Mouse (Mus musculus): ENCODE measurements around the gene Gm27027.

Gm27027 gene

DNA sequence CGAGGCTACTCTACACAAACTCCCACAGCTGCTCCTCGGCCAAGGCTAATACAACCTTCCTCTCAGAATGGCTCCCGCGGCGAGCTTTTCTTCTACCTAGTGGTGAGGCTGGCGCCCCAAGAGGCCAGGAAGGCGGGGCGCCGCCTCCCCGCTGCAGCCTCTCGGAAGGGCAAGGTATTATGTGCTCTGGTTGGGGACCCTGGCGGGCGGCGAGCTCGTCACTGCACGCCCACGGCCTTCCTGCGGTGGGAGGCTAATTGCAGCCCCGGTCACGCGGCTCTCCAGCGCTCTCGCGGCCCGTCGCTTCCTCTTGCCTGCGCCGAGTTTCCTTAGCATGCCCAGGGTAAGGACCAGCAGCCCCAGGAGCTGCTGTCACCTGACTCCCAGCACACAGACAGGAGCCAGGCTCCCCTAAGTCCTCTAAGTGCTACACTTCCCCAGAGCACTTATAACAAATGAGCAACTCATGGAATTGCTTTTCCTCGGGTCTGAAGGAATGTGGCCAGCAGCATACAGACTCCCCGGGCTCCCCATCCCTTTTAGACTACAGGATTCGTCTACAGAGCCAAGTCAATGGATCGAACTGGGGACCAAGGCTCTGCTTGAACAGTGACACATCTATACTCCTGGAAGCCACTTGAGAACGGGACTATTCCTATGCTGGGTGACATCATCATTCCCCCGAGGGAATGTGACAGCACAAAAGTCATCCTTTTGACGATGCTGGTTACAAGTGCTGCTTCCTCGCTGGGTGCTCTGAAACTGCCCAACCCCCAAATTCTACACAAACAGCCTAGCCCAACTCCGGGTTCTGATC lies 19.5 kb downstream of the Gm27027 start:
- peak; percentile 59 for DNase-seq (ENCODE audit: extremely low spot score)

DNA sequence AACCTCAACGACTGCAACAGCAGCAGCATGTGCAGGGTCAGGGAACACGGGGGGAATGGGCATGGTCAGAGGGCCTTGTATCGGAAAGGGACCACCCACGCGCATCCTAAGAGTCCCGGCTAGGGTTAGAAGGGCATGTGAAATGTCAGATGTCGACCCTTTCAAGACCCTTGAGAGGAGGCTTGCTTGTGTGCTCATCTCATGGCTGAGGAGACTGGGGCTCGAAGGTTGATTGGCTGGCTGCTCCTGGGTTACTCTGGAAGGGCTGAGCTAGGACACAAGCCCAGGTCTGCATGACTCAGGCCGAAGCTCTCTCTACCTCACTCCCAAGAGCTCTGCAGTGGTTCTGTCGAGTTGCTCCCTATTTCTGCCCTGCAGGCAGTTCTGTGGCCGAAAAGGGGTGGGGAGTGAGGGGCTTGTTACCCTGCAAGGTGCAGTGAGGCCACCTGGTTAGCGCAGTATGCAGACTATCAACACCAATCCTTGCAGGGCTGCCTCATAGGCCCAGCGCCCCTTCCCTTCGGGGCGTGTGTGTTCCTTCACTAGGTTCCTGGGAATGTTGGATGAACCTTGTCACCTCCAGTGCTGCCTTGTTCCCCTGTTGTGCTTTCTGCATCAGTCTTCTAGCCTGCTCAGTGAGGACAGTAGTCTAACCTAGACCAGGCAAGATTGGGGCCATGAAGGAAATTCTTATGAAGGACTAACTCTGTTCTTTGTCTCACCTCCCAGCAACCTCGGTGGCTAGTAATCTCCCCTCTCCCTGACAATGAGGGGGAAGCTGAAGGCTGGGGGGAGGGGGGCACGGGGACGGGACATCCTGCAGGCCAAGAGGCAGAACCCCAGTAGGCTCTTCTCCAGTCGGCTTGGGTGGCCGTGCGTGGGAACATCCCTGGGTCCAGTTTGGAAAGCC lies 20.4 kb downstream of the Gm27027 start:
- peak; percentile 49 for DNase-seq (ENCODE audit: extremely low spot score)

DNA sequence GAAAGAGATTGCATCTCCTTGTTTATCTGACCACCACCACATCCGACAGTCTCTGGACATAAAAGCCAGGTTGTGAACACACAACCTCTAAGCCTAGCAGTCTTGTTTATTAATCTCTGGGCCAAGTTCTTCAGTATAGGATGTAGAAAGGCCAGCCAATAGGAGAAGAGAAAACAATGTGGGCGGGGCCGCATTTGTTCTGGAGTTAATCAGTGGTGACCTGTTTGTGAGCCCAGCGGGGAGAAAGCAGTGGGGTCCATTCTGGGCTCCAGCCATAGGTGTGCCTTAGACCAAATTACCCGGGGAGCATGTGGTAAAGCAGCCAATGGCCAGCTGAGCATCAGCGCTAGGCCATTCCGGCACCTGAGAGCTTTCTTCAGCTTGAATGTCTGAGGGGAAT lies 21.1 kb downstream of the Gm27027 start:
- no peak for DNase-seq (ENCODE audit: extremely low spot score)

DNA sequence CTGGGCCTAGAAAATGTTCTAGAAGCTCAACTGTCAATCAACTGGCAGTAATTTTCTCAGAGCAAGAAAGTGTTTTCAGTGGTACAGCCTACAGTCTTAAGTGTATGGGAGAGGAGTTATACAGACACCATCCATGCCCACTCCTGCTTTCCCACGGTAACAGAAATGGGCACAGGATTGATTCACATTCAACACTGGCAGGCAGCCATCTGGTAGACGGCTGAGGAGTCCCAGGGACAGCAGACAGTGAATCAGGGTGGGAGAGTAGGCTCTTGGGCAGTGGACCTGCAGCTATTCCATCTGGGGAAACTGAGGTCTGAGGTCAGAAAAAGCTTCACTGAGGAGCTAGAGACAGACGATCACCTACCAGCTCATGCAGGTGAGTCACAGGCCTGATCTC lies 24.5 kb downstream of the Gm27027 start:
- DNase-seq (ENCODE audit: extremely low spot score), result no peak

DNA sequence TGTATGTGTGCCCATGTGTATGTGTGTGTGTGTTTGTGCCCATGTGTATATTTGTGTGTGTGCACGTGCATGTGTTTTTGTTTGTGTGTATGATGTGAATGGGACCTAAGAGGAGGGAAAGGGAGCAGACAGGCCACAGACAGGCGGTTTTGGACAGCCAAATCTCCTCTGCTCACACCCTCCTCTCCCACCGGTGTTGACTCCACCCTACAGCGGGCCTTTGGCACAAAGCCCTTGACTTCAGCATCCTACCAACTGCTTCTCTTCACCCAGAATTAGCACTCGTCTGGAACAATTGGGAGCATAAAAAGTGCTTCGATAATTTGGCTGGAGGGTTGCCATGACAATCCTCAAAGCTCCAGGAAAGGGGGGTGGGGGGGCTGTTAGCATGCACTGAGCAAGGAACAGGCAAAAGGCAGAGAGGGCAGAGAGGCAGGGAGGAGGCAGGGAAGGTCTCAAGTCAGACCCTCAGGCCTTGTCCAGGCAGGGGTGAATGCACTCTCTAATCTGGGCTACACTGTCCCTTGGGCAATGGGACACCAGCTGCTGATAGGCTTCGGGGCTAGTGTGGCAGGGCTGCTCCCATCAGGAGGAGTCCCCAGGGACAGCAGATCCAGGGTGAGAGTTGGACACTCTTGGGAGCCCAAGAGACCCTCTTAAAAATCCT lies 31.5 kb downstream of the Gm27027 start:
- DNase-seq (ENCODE audit: extremely low spot score), result no peak

DNA sequence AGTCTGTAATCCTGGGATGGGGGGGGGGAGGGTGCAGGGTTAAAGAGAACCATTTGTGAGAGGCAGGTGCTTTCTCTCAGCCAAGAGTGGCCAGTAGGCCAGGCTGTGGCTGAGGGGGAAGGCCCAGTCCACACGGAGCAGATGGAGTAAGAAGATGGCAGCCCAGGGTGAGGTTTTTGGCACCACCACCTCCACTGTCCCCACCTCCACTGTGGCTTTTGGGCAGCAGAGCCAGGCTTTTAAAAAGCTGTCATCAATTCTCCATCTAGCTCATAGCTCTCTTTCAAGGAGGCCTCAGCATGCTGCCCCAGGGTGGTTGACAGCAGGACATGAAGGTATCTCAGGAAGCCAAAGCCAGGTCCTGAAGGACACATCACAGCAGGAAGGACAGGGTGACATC lies 32.4 kb downstream of the Gm27027 start:
- DNase-seq (ENCODE audit: extremely low spot score), result no peak

DNA sequence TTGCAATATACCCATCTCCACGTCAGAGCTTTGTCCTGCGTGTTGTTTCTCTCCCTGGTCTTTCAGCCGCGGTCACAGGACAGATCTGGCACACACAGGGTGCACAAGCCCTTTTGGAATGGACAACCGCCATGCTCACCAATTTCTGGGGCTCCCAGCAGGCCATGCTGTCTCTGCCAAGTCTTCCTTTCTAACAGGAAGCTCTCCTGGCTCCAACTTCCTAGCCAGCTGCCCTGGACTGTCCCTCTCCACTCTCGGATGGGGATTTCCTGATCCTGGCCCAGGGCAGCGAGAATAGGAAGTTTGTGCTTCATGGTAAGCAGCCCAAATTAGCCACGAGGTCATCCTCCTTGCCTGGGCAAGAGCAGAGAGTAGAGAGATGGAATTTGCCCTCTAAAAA lies 34.4 kb downstream of the Gm27027 start:
- DNase-seq (ENCODE audit: extremely low spot score), result no peak

DNA sequence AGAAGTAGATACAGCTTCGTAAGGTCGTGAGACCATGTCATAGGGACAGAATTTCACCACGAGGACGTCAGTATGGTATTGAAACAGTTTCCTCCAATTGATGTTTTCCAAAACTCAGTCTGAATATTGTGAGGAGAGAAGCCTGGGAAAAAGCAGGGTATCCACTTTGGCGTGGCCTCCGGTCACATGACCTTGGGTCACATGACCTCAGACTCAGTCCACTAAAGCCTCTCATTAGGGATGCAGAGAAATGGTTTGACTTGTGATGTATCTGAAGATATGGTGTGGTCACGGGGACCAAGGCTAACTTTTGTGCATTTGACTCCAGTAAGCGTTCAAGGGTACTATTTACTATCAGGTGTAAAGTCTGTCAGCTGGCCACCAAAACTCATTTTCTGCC lies 36.8 kb downstream of the Gm27027 start:
- no peak for DNase-seq (ENCODE audit: extremely low spot score)

DNA sequence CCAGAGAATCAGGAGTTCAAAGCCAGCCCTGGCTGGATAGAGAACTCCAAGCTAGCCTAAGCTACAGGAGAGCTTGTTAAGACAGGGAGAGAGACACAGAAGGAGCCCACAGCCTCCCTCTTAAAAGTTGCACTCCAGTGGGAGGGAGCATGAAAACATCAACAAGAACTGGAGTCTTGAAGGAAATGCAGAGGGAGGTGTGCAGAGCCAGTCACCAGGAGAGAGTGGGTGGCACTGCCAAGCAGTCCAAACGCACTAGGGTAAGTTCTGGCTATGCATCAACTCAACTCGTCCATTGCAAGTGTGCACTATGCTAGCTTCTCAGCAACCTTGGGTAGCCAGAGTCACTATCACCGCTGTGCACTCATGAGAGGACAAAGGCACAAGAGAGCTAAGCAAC lies 37.9 kb downstream of the Gm27027 start:
- no peak for DNase-seq (ENCODE audit: extremely low spot score)

DNA sequence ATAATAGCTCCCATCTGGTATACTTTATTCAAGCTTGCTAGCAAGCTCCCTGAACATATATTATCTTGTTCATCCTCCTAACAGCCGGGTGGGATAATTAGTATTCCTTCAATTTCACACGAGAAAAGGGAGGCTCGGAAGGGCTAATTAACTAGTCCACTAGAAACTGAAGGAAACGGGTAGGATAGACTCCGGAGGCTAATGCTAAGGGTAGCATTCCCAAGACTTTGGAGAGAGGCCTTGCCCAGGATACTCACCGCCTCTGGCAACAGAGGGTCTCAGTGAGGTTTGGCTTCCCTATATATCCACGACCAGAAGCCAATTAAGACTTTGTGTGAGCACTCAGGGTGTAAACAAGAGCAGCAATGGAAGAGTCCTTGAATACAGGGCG lies 38.4 kb downstream of the Gm27027 start:
- DNase-seq (ENCODE audit: extremely low spot score), result no peak

DNA sequence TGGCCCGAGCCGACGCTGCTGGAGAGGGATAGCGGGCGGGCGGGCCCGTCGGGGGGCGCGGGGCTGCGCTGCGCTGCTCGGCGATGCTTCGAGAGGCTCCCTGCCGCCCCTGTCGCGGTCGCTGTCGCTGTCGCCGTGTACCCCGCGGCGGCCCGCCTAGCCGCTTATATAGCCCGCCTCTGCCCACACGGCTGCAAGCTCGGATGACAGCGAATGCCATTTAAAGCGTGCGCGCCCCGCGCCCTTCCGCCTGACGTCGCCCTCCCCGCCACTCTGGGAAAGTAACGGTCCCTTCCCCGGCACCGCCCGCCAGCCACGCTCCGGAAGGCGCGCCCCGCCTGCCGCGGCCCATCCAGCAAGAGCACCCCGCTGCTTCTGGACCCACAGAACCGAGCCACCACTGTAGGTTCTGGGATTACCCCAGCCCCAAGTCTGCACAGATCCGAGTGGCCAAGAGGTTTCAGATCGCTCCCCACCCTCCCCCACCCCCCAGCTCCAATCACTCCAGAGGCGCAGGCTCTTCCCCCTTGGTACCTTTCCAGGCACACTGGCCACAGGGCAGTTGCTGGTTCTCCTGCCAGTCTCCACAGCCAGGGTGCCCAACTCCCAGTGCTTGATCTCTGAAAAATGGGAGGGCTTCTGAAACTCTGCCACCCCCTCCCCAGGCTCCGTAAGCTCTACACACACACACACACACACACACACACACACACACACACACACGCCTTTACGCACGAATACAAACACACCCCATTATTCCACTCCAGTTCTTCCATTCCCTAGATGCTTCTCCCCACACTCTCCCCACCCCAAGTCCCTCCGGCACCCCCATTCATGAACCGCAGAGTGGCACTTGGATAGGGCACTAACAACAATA lies 39.0 kb downstream of the Gm27027 start, which contains the start of gene Gm13889:
Gm13889 (minus strand) TSS at position 294 of the 877 bp plus-strand sequence.
- peak; percentile 58 for DNase-seq (ENCODE audit: extremely low spot score)

DNA sequence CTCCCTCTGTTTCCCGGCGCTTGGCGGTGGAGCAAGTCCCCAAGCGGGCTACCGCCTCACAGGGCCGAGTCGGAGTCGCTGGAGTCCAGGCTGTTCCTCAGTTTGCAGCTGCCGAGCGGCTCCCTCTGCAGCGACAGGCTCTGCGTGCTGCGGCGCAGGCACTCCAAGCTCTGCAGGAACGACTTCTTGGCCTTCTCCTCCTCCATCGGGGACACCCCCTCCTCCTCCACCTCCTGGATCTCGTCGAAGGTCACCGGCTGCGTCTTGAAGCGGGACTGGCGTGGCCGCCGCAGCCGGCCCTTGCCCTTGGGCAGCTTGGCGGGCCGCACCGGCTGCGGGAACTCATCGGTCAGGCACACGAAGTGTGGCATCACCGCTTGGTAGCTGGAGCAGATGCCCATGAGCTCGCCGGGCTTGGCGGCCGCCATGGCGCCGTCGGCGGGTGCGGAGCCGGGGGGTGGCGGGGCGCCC lies 39.8 kb downstream of the Gm27027 start:
- DNase-seq (ENCODE audit: extremely low spot score), result peak; percentile 72

DNA sequence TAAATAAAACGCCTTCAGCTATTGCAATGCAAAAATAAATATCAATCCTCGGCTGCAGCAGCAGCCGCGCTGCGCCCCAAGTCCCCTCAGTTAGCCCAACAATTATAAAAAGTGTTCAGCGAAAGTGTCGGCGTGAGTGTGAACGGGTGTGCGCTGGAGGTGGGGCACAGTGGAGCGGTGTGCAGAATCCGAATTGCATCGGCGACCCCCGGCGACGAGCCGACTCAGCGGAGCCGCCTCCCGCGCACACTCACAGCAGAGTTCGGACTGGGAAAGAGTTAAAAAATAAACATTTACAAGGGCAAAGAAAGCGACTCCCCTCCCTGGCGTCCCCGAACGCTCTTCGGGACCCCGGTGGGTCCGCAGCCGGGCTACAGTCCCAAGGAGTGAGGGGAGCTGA lies 40.3 kb downstream of the Gm27027 start:
- no peak for DNase-seq (ENCODE audit: extremely low spot score)

DNA sequence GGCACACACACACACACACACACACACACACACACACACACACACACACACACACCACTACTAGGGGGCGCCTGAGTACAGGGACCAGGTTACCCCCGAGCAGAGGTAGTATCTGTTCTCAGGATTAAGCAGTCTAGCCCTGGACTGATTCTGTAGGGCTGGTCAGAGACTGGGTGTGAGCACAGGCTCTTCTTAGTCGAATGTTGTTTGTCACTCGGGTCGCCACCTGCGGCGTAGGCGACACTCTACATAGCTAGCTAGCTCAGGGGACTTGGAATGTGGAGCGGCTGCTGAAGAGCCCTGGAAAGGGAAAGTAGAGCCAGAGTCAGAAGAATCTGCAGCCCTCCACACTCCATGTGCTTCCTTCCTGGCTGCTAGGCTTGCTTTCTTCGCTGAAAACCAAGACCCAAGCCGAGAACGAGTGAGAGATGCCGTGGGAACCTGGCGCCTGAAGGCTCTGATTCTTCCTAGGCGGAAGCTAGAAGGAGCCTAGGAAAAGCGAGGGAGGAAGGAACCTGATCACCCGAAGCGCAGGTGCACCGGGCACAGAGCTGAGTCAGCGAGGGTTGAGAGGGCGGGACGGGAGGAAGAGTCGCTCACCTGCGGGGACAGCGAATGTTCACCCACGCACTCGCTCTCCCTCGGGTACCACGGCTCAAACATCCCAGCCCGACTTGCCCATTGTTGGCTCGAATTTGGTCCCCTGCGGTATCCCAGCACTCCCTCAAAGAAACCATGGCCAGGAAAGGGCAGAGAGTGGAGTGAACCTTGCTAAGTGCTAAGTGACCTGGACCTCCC lies 41.2 kb downstream of the Gm27027 start:
- DNase-seq (ENCODE audit: extremely low spot score), result peak; percentile 24

DNA sequence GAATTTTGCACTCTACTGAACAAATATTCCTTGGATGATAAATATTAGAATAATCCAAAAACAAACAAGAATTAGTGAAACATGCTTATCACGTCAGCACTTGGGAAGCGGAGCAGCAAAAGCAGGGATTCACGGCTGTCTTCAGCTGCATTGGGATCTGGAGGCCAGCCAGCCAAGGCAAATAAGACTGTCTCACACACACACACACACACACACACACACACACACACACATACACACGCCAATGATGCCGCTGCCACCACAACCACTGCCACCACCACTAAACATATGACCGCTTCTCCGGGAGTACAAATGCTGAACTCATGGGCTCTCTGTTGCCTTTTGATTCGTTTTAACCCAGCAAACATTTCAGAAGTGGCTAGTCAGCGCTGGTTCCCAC lies 42.4 kb downstream of the Gm27027 start:
- DNase-seq (ENCODE audit: extremely low spot score), result no peak

DNA sequence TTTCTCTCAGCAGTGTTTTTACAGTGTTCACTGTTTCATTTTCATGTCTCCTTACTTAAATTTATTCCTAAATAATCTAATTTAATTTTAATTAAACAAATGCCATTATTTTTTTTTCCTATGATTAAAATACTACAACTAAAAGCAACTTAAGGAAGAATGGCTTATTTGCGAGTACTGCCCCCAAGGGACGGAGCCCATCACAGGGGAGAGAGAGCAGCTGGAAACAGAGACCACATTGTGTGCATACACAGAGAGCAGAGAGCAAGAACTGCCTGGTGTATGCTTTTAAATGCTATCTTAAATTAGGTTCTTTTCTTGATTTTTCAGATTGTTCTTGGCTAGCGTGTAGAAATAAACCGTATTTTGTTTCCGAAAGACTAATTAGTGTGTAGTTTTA lies 49.2 kb downstream of the Gm27027 start:
- DNase-seq (ENCODE audit: extremely low spot score), result no peak

DNA sequence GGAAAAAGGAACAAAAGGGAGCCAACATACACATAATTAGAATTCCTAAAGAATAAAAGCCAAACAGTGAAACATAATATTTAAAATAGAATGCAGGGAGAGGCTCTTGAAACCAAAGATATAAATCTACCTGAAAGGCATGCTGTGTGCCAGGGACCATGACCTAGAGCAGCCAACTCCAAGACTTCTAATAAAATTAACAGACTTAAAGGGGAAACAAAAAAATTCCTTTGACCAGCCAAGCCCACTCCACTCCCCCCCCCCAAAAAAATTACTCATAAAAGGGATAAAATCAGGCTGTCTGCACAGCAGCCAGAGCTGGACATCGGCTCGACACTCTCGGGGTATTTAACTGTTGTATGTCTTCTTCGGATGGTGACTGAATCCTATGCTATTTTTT lies 51.3 kb downstream of the Gm27027 start:
- no peak for DNase-seq (ENCODE audit: extremely low spot score)

DNA sequence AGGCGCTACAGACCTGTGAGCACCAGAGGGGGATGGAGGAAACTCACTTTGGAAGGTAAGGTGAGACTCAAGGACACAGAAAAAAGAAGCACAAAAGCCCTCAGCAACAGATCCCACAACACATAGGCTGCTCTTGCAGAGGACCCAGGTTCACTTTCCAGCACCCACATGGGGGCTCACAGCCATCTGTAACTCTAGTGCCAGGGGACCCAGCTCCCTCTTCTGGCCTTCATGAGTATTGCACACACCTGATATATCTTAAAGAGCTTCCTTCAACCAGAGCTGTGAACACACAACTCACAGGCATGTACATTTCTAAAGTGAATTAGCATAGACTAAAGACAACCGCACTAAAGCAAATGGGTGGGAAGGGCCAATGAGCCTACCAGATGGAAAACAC lies 52.1 kb downstream of the Gm27027 start:
- DNase-seq (ENCODE audit: extremely low spot score), result no peak

DNA sequence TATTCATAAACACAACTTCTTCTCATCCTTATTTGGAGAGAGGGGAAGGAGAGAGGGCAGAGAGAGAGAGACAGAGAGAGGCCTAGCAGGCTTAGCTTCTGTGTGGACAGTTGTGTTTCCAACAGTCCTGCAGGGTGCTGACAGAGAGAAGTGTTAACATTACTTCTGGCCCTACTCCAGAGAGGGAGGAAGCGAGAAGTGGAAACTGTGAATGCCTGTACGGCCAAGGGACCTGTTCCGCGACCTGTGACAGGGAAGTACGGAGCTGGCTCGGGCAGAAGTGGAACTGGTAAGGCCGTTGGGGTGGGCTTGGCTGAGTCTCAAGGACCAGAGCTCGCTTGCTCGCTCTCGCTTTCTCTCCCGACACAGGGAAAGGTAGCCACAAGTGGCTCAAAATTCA lies 54.5 kb downstream of the Gm27027 start:
- DNase-seq (ENCODE audit: extremely low spot score), result no peak

DNA sequence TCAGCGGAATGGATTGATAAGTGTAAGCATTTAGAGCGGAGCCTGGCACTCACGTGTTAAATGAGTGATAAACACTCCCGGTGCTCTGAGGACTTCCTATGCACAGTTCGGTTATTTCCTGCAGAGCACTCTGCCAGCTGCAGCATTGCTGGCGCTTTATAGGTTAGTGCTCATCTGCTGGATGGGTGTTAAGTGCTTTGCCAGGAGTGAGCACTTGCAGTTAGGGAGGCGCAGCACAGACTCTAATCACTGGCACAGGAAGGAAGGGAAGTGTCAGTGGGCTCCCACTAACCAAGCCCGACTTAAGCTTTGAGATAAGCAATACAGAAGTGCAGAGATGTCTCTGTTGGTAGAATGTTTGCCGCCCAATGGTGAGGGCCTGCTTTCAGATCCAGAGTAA lies 57.6 kb downstream of the Gm27027 start:
- DNase-seq (ENCODE audit: extremely low spot score), result no peak

Data from embryo, embryonic 9.5 days (tissue).